Mouse (Mus musculus) cerebellum, postnatal 4 days (tissue): ENCODE data around the gene Gripap1.
"Not testable (repeated sequence)": the region's sequence is repeated elsewhere in the genome, so short reads cannot be mapped to it uniquely, and the experiment has no call there.

ENCODE experiments used
- DNase-seq, 2 experiments: peaks; one replicate each; pipeline ENCODE4 v3.0.0; 2022; ENCODE audit warnings: low spot score in 2 of 2, mixed read lengths in 1 of 2

Gripap1 gene

DNA sequence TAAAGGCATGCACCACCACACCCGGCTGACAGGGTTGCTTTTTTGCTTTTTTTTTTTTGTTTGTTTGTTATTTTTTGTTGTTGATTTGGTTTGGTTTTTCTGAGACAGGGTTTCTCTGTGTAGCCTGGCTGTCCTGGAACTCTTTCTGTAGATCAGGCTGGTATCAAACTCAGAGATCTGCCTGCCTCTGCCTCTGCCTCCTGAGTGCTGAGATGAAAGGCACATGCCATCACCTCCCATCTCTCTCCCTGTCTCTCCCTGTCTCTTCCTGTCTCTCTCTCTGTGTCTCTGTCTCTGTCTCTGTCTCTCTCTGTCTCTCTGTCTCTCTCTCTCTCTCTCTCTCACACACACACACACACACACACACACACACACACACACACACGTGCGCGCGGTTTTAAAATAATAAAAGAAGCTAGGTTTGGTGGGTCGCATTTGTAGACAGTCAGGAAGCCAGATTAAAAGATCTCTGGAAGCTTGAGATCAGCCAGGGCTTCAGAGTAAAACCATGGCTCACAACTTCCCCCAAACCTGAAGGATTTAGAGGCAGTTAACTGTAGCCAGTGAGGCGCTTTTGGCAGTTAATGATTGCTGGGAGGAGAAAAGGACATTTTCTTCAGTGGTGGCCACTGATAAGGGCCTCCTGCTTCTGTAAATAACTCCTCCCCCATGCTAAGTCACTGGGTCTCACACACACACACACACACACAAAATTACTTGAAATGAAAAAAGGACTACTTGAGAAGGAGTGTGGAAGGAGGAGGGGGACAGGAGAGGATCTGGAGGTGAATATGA lies 10.9 kb upstream of the Gripap1 start:
- no peak for DNase-seq

DNA sequence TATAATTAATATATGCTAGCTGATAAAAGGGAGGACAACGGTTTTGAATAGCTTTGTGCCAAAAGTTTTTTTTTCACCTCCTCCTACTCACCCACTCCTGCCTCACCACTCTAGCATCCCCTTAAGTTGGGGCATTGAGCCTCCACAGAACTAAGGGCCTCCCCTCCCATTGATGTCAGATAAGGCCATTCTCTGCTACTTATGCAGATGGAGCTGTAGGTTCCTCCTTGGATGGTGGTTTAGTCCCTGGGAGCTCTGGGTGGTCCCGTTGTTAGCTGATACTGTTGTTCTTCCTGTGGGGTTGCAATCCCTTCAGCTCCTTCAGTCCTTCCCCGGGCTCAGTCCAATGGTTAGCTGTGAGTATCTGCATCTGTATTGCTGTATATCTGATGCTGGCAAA lies 10.3 kb upstream of the Gripap1 start:
- no peak for DNase-seq

DNA sequence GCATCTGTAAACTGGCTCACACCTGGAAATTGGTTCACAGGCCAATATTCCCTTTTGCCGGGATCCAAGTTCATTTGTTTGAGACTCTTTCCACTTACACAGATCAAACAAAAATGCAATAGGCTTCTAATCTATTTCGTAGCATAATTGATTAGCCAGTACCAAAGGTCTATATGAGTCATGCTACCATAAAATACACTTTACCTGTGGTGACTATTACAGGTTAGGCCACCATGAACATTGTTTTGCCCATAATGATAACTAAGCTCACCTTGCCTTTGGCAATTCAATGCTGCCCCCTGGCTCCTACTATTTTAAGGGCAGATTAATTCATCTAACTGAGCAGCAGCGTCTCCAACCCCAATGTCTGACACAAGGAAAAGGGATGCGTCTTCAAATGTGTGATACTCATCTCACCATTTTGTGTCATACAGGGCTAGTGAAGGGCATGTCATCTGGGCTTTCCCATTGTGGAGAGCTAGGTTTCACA lies 6.9 kb upstream of the Gripap1 start:
- no peak for DNase-seq

DNA sequence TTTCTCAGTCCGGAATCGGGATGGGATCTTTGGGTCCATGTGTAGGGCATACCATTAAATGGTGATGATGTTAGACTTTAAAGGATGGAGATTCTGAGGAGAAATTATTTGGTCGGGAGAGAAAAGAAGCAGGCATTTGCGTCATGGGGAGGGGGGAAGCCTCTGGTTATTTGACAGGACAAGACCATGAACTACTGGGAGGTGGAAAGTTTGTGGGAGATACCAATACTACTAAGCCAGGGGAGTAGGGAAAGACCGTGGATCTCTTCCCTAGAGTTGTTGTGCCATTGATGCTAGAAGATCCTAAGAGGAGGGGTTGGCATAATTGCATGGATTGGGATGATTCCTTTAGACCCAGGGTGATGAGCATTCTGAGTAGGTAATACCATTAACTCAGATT lies 744 bp downstream of the Gripap1 start:
- DNase-seq, result no peak

DNA sequence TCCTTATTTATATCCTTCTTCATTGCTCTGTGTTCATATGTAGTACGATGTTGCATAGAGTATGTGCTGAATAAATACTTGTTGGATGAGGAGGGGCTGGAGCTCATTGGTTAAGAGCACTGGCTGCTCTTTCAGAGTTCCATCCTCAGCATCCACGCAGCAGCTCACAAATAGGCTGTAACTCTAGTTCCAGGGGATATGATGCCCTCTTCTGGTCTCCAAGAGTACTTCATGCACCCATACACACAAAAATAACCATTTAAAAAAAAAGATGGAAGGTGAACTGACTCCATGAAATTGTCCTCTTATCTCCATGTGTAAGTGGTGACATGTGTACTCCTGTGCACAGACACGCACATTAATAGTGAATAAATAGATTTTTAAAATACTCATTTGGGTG lies 3.8 kb downstream of the Gripap1 start:
- no peak for DNase-seq

DNA sequence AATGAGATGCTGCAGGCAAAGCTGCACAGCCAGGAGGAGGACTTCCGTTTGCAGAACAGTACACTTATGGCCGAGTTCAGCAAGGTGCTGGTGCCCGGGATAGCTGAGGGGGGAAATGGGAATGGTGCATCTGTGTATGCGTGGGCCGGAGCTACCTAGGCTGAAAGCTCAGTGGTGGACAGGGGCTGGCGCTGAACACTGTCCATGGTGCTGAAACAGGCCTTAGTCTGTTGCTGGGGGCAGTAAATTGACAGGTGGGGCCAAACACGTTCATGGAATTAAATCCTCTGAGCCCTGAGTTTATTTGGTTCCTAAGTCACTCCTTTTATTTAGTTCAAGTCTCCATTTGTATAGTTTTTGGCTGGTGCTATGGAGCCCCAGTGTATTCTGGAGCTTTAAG lies 5.5 kb downstream of the Gripap1 start:
- no peak for DNase-seq

DNA sequence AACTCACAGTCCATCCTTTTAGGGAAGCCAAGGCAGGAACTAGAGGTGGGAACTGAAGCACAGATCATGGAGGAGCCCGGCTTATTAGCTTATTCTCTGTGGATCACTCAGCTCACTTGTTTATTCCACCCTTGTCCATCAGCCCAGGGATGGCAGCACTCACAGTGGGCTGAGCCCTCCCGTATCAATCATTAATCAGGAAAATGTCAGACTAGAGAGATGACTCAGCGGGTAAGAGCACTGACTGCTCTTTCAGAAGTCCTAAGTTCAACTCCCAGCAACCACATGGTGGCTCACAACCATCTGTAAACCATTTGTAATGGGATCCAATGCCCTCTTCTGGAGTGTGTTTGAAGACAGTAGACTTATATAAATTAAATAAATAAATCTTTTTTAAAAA lies 7.8 kb downstream of the Gripap1 start:
- DNase-seq, result no peak

DNA sequence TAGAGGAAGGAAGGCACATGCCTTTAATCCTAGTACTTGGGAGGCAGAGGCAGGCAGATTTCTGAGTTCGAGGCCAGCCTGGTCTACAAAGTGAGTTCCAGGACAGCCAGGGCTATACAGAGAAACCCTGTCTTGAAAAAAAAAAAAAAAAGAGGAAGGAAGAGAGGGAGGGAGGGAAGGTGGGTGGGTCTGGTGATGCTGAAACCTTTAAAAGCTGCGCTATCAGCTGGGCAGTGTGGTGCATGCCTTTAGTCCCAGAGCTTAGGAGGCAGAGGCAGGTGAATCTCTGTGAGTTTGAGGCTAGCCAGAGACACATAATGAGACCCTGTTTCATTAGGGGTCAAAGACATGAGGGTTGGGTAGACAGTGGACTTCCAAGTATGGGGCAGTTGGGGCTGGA lies 12.6 kb downstream of the Gripap1 start:
- not testable (repeated sequence) for DNase-seq

DNA sequence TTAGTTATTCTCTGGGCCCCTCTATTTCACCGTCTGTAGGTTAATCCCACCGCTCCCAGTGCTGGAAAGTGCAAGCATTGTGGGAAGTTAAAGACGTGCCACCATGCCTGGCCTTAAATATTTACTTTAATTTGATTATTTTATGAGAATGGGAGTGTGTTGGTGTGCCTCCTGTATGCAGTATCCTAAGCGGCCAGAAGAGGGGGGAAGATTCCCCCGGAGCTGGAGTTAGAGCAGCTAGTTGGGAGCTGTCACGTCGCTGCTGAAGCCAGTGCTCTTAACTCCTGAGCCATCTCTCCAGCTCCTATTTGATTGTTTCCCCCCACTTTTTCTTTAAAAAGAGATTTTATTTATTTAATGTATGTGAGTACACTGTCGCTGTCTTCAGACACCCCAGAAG lies 25.5 kb downstream of the Gripap1 start:
- DNase-seq, result peak in 1 of 2 experiments; percentile 30

DNA sequence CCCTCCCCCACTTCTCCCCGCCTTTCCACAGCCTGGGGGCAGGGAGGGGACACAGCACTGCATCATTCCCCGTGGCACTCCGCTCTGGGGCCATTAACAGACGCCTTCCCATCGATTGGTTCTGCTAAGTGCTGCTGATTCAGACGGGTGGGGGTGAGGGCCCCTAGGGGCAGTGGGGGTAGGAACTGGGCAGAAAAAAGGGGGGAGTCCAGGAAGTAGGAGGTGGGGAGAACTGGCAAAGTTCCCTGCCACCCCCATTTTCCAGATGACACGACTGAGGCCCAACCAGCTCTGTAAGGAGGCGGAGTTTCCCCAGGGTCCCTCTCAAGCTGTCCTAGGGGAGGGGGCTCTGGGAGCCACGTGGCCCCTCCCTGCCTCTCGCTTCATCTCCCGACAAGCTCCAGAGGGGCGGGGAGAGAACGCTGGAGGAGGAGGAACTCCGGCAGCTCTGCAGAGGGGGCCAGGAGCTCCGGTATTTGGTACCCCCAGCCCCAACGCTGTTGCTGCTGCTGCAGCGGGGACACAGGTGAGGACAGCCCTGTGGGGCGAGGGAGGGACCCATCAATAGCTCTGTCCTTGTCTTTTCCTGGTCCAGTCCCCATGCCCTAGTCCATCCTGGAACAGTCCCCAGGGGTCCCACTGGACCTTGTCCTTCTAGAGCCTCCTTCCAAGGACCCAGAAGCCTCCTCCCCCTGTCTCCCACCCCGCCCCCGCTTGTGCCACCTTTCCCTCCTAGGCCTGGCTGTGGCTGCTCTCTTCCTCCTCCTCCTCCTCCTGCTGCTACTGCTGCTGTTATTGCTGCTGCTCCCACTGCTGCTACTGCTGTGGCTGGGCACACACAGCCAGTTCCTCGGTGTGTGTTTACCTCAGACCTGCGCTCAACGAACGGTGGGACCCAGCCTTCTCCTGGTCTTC lies 32.6 kb downstream of the Gripap1 start, which contains the start of gene Kcnd1:
Kcnd1 (plus strand) TSS at position 425 of the 915 bp plus-strand sequence.
- peak in 1 of 2 experiments; percentile 14 for DNase-seq

DNA sequence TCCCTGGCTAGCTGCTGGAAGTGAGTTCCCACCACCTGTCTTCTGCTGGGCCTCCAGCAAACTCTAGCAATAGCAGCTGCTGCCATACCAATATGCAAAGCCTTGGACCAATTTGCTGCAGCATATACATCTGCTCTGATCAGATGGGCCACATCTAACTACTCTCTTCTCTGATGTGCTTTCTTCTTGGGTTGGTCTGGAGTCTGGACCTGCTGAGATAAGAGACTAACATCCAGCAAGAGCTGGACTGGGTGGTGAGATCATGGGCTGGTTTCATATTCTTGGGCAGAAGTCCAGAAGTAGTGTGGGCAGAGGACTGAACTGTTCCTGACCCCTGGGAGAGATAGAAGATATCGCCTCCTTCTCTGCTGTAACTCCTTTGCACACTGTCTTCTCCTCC lies 47.6 kb downstream of the Gripap1 start:
- DNase-seq, result no peak

DNA sequence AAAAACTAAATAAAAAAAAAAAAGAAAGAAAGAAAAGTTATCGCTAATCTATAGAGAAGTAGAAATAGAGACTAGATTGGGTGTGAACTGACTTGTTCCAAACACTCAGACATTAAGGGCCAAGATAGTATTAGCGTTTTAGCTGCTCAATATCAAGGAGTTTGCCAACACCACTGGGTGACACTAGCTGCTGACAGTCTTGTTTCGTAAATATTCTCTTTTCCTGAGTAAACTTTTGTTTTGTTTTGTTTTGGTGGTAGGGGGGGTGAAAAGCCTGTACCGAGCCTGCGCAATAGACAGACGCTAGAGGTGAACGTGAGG lies 51.2 kb downstream of the Gripap1 start:
- no peak for DNase-seq

DNA sequence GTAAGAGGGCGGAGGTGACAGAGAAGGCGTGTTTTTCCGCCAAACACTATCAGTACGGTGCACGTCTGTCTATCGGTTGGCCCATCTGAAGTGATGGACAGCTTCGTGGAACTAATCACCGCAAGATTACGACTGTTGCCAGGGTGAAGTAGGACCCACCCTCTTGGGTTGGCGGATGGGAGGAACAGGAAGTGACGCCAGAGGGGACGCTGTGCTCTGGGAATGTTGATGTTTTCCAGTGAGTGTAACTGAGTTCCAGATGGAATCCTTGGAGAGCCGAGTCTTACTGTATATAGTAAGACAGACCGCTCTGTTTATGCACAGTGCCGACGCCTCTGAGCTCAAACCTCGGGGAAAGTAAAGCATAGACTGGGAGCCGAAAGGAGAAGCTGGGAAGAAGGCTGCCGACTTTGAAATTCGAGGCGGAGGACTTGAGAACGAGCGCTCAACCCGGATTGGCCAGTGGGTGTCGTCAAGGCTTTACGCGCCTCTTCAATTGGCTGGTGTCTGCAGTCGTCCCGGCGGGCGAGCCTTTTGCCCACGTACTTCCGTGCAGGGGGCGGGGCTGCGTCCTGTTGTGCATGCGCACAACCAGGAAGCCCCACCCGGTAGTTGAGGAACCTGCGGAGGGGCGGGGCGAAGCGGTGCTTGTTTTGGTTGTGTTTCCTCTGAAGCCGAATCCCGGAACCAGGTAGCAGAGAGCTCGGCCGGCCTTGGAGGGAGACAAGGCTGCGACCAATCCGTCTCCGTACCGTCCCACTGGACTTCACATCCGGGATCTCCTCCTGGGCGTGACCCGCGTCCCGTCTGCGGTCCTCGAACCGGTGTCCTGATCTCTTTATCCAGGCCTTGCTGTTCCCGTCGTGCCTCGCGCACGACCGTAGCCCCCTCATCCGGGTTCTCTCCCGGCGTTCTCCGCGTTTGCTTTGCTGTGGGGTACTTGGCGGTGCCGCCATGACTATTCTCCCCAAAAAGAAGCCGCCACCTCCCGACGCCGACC lies 51.9 kb downstream of the Gripap1 start, which contains the start of gene Otud5:
Otud5 (plus strand) TSS at position 202 of the 1,000 bp plus-strand sequence.
- peak; percentile 71 to 88 for DNase-seq

DNA sequence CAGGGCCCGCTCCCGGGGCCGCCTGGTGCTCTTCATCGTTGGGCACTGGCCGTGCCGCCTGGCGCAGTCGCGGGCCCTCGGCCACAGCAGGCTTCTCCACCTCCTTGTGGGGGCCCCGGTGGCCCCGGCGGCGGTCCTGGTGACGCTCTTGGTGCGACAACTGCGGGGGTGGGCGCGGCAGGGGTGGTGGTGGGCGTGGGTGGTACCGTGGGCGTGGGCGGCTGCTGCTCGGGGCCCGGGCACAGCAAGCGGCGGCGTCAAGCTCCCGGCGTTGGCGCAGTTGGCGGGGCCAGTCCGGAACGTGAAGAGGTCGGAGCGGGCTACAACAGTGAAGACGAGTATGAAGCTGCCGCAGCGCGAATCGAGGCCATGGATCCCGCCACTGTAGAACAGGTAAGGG lies 52.8 kb downstream of the Gripap1 start:
- no peak for DNase-seq

DNA sequence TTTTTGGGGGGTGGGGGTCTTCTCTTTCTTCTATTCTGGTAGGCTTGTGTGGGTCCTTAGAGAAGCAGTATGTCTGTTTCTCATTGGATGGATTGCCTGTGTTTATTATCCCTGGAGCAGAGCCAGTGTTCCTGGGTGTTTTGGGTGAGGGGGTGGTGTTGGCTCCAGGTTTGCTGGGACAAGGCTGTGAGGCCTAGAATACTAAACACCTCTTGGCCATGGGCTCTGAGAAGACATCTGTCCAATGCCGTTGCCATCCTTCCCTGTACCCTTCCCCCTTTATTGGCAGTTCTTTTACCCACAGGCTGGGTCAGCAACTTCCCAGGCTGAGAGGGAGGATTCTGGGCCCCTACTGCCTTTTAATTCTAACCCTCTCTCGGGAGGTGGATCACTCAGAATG lies 58.3 kb downstream of the Gripap1 start:
- DNase-seq, result peak in 1 of 2 experiments; percentile 2

DNA sequence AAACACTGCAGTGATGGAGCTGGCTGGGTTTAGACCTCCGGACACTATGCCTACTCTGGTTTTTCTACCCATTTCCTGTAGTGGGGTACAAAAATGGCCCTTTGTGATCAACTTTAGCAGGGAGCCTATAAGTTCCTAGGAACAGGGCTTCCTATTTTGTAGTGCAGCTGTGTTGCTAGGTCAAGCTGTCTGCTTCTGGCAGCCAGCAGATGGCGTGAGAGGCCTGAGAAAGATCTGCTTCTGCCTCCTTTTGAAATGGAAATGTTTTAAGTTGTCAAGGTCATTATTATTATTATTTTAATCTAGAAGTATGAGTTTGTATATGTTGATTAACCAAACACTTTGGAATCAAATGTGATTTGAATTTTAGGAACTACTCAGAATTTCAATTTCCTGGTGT lies 65.0 kb downstream of the Gripap1 start:
- no peak for DNase-seq

DNA sequence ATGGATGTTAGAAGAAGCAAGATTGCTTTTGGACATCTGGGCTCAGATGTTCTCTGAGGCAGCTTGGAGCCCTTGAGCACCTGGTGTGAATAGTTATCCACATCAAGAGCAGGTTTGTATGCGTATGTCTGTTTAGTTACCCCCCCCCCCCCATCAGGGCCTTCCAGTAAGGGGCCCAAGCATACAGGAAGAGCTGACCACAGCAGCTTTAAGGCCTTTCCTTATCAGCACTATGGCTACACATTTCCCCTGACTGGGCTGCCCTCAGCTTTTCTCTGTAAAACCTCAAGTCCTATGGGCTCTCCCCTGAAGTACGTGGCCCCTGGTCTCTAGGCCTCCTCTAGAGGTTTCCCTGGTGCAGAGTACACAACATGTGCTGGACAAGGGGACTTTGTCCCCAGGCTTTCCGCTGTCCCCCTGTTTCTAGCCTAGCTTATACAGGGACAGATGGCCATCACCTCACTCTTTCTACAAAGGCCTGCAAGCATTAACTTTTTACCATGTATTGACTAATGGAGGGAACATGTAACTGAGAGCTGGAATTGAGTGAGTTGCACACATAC lies 69.7 kb downstream of the Gripap1 start:
- DNase-seq, result no peak

DNA sequence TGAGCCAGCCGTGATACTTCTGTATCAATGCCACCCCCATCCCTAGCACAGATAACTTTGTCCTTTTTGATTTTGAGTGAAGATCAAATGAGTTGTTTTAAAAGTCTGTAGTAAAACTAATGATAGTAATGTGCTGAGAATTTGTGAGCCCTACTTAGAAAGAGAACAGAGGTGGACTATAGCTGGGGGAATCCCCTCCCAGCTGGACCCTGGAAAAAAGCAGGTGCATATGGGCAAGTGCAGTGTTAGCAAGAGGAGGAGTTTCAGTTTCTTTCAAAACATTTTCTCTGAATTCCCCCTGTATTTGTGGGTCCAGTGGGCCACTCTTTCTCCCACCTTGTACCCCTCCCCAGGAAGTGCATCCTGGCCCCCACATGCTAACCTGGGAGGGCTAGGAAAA lies 73.6 kb downstream of the Gripap1 start:
- DNase-seq, result no peak

DNA sequence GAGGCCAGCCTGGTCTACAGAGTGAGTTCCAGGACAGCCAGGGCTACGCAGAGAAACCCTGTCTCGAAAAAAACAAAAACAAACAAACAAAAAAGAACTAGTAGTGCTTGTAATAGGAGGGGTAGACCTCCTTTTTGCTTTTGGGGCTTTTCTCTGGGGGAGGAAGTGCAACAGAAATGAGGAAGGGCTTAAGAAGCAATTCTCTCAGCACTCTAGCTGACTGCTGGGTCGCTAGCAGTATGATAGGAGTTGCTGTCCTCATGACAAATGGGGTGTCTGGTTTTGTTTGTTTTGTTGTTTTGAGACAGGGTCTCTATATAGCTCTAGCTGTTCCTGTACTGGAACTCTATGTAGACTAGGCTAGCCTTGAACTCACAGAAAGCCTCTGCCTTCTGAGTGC lies 75.0 kb downstream of the Gripap1 start:
- DNase-seq, result no peak

DNA sequence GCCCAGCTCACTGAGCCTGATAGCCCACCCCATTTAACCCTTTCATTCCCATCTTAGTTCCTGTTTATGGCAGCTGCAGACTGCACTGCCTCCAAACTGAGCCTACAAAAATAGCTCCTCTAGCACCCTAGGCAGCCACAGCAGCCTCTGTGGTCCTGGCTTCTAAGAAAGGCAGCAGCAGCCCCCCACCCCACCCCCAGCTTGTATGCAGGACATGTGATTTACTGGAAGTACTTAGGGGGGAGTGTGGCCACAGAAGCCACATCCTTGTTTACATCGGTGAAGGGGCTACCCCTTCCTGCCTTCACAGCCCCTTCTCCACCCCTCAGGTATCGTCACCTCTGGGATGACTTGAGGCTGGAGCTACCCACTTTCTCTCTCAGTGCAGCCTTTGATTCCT lies 75.8 kb downstream of the Gripap1 start:
- no peak for DNase-seq

DNA sequence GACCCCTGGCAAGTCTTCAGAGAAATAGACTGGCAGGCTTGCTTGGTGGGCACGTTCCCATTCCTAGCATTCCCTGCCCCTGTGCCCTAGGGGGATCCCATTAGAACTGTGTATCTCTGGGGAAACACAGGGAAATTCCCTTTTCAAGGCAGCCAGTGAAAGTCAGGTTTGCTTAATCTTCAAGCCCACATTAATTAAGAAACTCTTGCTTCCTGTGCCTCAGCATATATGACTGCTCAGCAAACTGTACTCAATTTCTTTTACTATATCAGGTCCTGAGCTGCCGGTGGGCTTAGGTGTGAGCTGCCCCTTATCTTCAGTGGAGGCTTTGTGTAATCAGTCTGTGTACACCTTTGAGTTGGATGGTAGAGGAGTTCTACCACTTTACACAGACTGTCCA lies 76.2 kb downstream of the Gripap1 start:
- no peak for DNase-seq
